Mouse (Mus musculus): ENCODE data around the gene Lin7b.

Gene Lin7b

GRCm38 (mm10) chr7:45353041-45353440 lies 17.3 kb downstream of the Lin7b start:
- no peak for DNase-seq (ENCODE audit: low read depth, low spot score)

GRCm38 (mm10) chr7:45346905-45347304 lies 23.5 kb downstream of the Lin7b start:
- no peak for DNase-seq (ENCODE audit: low read depth, low spot score)

- DNase-seq (ENCODE audit: low read depth, low spot score) = no peak
Measured at GRCm38 (mm10) chr7:45343543-45343942, 26.8 kb downstream of the Lin7b start.

DNA sequence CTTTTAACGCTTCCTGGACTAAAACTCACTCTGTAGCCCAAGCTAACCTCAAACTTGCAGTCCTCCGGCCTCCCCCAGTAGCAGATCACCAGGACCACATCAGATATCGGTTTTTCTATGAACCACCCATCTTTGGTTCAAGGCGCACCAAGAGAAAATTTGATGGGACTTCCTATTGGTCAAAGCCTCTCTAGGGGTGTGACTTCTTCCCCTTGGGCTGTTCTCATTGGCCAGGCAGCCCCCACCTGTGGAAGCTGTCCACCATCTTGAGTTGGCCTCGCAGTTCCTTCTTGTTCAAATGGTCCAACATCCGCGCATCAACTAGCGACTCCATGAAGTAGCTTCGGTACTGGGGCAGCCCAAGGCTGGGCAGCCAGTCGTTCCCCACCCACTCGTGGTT lies 28.3 kb downstream of the Lin7b start:
- DNase-seq (ENCODE audit: low read depth, low spot score) = no peak

- DNase-seq (ENCODE audit: low read depth, low spot score) = peak; percentile 93
Measured at GRCm38 (mm10) chr7:45341303-45341702, 29.1 kb downstream of the Lin7b start.

DNA sequence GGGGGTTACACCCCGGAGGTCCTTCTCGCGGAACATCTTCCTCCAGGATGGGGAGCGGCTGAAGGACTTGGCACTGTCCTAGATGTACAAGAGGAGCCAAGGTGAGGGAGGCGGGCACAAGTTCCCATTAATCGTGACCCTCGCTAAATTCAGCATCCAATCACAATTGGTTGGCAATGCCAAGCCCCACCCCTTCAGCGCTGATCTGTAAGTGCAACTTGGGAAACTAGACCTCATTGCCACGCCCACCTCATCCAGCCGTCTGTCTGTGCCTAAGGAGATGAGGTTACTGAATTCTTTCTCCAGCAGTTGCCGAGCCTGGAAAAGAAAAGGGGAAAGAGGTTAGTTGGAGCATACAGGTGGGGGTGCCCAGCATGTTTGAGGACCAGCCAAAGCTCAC lies 29.7 kb downstream of the Lin7b start:
- DNase-seq (ENCODE audit: low read depth, low spot score) = peak; percentile 42

DNA sequence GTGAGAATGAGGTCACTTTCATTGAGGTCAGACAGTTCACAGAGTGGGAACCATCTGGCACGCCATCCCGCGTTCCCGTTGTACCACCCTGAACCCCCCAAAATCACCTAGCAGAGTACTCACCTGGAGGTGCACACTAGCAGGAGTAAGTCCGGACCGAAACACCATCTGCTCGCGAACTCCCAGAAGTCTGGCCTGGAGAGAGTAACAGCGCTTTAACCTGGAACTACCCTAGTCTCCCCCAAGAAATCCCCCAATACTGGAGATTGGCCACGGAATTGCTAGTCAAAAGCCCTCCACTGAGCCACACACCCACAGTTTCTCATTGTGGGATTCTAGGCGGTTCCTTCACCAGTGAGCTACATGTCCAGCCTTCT lies 30.3 kb downstream of the Lin7b start:
- DNase-seq (ENCODE audit: low read depth, low spot score) = no peak

- DNase-seq (ENCODE audit: low read depth, low spot score) = peak; percentile 76
Measured at GRCm38 (mm10) chr7:45339410-45340065, 30.8 kb downstream of the Lin7b start.

DNA sequence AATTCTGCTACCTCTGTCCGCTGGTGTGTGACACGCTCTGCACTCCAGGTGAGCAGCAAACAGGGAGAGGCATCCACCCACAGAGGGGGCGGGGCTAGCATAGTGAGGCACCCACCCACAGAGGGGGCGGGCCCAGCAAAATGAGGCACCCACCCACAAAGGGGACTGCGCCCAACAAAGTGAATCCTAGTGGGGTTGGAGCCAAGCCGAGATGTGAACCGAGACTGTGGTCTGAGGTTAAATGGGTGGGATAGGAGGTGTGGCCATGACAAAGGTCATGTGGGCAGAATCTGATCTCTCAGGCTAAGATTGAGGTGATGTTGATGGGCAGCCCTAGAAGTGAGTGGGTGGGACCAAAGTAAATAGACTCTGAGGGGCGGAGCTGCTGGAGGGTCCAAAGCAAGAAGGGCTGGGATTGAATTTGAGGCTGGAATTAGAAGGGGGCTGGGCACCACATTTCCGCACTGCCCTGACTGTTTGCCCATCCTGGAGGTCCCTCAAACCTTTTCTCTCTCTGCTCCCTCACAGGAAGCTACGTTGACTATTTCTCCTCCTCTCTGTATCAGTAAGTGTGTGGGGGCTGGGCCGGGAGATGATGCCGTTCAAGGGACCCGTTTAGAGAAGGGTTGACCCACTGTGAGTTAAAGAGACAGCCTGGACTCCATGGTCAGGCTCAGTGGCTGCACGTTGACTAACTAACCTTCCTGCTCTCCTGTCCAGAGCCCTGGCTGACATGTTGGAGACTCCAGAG lies 32.0 kb downstream of the Lin7b start:
- DNase-seq (ENCODE audit: low read depth, low spot score) = no peak

DNA sequence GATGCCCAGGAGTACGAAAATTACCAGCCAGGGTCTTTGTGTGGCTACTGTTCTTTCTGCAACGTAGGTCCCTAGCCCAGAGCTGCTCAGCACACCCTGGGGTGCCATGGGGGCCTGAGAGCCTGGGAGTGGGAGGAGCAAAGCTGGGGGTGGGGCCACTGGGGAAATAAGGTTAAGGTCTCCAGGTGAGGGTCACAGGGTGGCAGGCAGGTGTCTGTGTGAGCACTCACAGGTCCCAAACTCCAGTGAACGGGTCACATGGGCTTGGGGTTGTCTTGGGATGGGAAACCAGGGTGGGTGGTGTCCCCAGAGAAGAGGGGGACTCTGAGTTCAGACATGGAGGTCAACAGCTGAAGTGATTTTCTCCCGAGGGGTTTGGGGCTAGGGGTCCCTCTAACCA lies 32.9 kb downstream of the Lin7b start:
- no peak for DNase-seq (ENCODE audit: low read depth, low spot score)

DNA sequence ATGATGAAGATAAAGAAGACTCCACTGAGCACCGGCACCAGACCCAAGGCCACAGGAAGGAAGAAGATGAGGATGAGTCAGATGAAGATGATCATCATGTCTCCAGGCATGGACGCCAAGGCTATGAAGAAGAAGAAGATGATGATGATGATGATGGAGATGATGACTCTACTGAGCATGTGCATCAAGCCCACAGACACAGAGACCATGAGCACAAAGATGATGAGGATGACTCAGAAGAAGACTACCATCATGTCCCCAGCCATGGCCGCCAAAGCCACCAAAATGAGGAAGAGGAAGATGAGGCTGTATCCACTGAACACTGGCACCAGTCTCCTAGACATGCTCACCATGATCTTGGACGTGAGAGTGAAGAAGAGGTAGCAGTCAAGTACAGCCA lies 34.1 kb downstream of the Lin7b start:
- no peak for DNase-seq (ENCODE audit: low read depth, low spot score)

GRCm38 (mm10) chr7:45335056-45335455 lies 35.3 kb downstream of the Lin7b start, which contains the start of gene Hrc:
Gene Hrc (plus strand): TSS chr7:45335290.
- DNase-seq (ENCODE audit: low read depth, low spot score) = no peak

DNA sequence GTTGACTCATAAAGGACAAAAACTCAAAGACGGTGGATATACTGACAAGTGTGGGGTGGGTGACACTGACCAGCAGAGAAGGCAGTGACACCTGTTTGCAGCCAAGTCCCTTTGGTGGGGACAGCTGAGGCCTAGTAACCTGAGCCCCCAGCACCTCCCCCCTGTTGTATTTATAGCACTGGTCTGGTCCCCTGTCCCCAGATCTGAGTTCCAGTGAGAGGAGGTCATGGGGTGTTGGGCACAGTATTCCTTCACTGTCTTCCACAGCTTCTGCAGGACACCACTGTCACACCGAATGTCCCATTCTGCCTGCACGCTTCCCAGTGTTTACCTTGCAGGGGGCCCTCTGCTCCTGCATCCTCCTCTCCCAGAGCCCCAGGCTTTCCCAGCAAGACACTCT lies 35.8 kb downstream of the Lin7b start:
- no peak for DNase-seq (ENCODE audit: low read depth, low spot score)

GRCm38 (mm10) chr7:45333431-45333982 lies 36.9 kb downstream of the Lin7b start, which contains the start of gene Trpm4:
Gene Trpm4 (minus strand): TSS chr7:45333780.
- DNase-seq (ENCODE audit: low read depth, low spot score) = peak; percentile 73

- DNase-seq (ENCODE audit: low read depth, low spot score) = peak; percentile 49
Measured at GRCm38 (mm10) chr7:45332685-45333425, 37.5 kb downstream of the Lin7b start.

DNA sequence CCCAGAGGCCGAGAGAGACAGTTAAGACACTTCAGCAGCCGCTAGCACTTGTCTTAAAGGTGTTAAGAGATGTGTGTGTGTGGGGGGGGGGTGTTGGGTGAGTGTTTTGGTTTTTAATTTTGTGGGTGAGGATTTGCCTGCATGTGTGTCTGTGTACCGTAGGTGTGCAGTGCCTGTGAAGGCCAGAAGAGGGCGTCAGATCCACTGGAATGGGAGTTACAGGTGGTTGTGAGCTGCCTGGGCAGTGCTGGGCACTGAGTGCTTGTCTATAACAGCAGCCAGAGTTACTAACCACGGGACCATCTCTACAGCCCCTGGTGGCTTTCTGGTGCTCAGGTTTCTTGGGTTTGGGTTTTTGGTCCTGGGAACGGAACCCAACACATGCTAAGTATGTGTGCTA lies 38.9 kb downstream of the Lin7b start:
- no peak for DNase-seq (ENCODE audit: low read depth, low spot score)

- peak; percentile 65 for DNase-seq (ENCODE audit: low read depth, low spot score)
Measured at GRCm38 (mm10) chr7:45328841-45329475, 41.4 kb downstream of the Lin7b start.

GRCm38 (mm10) chr7:45325800-45326199 lies 44.6 kb downstream of the Lin7b start:
- DNase-seq (ENCODE audit: low read depth, low spot score) = no peak

DNA sequence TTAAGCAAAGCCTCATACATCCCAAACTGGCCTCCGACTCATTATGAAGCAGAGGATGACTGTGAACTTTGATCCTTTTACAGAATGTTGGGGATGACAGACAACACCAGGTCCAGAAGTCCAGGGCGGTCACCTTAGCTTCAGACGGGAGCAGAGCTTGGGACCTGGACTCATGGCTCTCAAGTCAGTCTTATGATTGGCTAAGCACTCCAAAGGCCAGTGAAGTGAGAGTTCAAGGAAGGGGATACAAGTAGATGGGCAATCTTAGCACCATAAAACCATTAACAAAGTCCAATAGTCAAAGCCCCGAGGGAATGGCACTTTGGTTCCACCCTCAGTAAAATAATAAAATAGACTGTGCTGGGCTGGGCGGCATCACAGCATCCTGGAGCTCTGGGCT lies 47.3 kb downstream of the Lin7b start:
- no peak for DNase-seq (ENCODE audit: low read depth, low spot score)

DNA sequence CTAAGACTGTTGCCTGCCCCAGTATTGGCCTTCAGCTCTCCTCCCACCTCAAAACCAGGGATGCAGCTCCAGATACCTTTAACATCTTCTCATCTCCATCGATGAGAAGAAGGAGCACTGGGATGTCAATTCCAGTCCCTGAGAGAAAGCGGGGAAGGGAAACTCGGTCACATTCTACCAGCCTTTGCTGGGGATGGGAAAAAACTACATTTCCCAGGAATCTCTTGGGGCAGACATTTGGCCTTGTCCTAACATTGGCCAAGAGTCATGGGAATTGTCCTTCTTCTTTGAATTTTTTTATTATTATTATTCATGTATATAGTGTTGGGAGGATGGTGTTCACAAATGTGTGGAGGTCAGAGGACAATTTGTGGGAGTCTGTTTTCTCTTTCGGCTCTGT lies 48.1 kb downstream of the Lin7b start:
- no peak for DNase-seq (ENCODE audit: low read depth, low spot score)

Data from brain, adult 2 months (tissue).